Mouse (Mus musculus) gastrocnemius, postnatal 36 days (tissue): ENCODE data around the gene Gm10840. TPM values are rescaled to one million over a fixed set of nuclear protein-coding genes. Genes with fewer than 3 reads are reported as not detected.
"Not testable (repeated sequence)": the region's sequence is repeated elsewhere in the genome, so short reads cannot be mapped to it uniquely, and the experiment has no call there.

Experiments
- DNase-seq, 2 experiments: peaks; one replicate each; pipeline ENCODE4 v3.0.0; 2022
- intact Hi-C: fragments of 180-260 bp; cut with DNase I; formaldehyde crosslinking; loops from one replicate; pipeline ENCODE4 v1.15.1; 2025
- total RNA-seq, 2 experiments: library from RNA; stranded (reverse); gene quantifications; 2 replicates each; pipeline ENCODE4 v1.2.3; 2021

Gm10840 gene
- total RNA-seq, 2 experiments from 2014 or later, result not detected

DNA sequence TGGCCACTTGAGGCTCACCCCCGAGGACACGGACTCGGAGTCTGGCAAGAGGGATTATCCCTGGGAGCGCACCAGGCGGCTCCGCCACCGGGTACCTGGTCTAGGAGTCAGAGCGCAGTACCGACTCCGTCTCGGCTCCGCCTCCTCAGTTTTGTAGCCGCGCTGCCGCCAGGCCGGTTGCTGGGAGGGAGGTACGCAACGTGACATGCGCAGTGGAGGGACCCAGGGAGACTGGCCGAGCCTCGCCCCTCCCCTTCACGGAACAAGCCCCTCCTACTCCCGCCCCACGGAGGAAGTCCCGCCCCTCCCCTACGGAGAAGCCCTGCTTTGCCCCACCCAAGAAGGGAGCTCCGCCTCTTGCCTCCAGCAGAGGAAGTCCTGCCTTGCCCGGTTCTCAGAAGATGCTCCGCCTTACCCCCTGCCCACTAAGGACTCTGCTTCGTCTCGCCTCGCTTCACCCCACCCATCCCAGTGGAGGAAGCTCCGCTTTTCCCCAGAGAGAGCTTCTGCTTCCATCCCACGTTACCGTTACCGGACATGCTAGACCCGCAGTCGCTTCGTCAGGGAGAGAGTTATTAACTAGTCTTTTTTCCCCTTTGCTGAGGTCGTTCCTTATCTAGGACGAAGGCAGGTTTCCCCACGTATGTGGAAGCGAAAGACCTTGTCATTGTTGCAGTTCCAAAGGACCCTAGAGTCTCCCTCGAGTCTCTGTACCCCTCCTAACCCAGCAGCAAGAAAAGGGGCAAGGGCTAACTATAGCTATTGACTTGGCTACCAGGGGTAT, 32.9 kb downstream of the Gm10840 start:
- intact Hi-C loops, result no loop called here
- peak; percentile 91 to 97 for DNase-seq

- intact Hi-C loops, result no loop called here
- no peak for DNase-seq
Measured at GRCm38 (mm10) chr11:106194155-106194541, 33.5 kb downstream of the Gm10840 start.

GRCm38 (mm10) chr11:106194891-106195290, 34.2 kb downstream of the Gm10840 start:
- DNase-seq, result no peak
- intact Hi-C loops, result no loop called here

DNA sequence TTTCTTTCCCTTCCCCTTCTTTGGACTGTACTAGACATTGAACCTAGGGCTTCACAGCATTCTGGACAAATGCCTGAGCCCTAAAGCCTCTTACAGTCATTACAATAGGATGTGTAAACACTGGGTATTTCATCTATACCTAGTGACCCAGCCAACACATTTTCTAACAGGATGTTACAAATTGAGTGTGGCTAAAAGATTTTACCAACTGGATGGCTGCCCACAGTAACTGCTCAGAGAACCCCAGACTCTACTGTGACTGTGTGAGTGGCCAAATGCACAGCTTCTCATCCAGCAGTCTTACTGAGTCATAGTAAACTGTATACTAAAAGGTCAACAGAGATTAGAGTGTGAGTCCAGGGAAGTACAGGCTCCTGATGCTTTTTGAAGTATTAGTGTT, 34.7 kb downstream of the Gm10840 start:
- intact Hi-C loops, result no loop called here
- no peak for DNase-seq

- intact Hi-C loops, result no loop called here
- no peak for DNase-seq
Measured at GRCm38 (mm10) chr11:106198277-106198676, 37.6 kb downstream of the Gm10840 start.

DNA sequence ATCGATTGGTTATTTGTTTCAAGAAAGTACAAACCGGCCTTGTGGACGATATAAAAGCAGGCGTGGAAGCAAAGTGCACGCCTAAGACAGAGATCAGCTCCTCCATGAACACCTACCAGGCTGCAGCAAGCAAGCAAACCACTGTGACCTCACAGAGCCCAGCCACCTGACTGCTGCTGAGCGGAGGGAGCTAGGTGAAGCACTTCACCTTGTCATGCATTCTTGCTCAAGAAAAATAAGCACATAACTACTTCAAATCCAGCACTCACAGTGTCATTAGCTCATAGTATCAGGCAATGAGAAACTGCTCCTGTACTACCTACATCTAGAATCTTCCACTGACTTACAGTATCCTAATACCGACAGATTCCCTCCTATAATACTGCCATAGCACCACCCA, 39.3 kb downstream of the Gm10840 start:
- intact Hi-C loops, DNase-seq: not testable (repeated sequence)

- intact Hi-C loops, result no loop called here
- DNase-seq, result no peak
Measured at GRCm38 (mm10) chr11:106200756-106201155, 40.1 kb downstream of the Gm10840 start.

GRCm38 (mm10) chr11:106201337-106202122, 40.9 kb downstream of the Gm10840 start:
- intact Hi-C loops, result no loop called here
- DNase-seq, result no peak

GRCm38 (mm10) chr11:106202123-106202465, 41.4 kb downstream of the Gm10840 start, which contains the start of gene Strada:
TSS of gene Strada (minus strand) at chr11:106202168.
- DNase-seq, result no peak
- intact Hi-C loops, result no loop called here

Other genes with a start within 250 kb of the Gm10840 start
- gene Cyb561, start 207.5 kb upstream of the Gm10840 start, total RNA-seq, result 1 to 10 TPM; 4.3 to 6.0 TPM
- 10 to 100 TPM; 24.1 to 34.8 TPM for gene Ace, start 192.9 kb upstream of the Gm10840 start, total RNA-seq
- gene Ace3, start 166.2 kb upstream of the Gm10840 start, total RNA-seq, result not detected
- gene Kcnh6, start 152.7 kb upstream of the Gm10840 start, total RNA-seq, result not detected
- 10 to 100 TPM; 23.9 to 25.6 TPM for gene Dcaf7, start 124.0 kb upstream of the Gm10840 start, total RNA-seq
- gene Taco1, start 94.8 kb upstream of the Gm10840 start, total RNA-seq, result 10 to 100 TPM; 37.6 to 42.7 TPM
- gene Map3k3, start 76.2 kb upstream of the Gm10840 start, total RNA-seq, result 10 to 100 TPM; 20.6 to 20.8 TPM
- gene Limd2, start within 50 bp of the Gm10840 start, total RNA-seq, result 1 to 10 TPM; 1.5 to 3.6 TPM
- gene Strada, start 41.3 kb downstream of the Gm10840 start, total RNA-seq, result 10 to 100 TPM; 10.5 to 10.9 TPM
- 10 to 100 TPM; 60.0 to 68.3 TPM for gene Ccdc47, start 55.5 kb downstream of the Gm10840 start, total RNA-seq
- 10 to 100 TPM; 19.1 to 22.2 TPM for gene Ddx42, start 56.1 kb downstream of the Gm10840 start, total RNA-seq
- gene Ftsj3, start 95.2 kb downstream of the Gm10840 start, total RNA-seq, result 10 to 100 TPM; 15.7 to 22.3 TPM
- gene Psmc5, start 95.3 kb downstream of the Gm10840 start, total RNA-seq, result 100 to 1,000 TPM; 122 to 134 TPM
- 10 to 100 TPM; 12.6 to 14.4 TPM for gene Smarcd2, start 112.1 kb downstream of the Gm10840 start, total RNA-seq
- under 1 TPM; 0.08 to 0.12 TPM for gene Tcam1, start 115.8 kb downstream of the Gm10840 start, total RNA-seq
- gene Gh, start 141.0 kb downstream of the Gm10840 start, total RNA-seq, result not detected
- under 1 TPM; 0.30 to 0.43 TPM for gene Cd79b, start 153.9 kb downstream of the Gm10840 start, total RNA-seq
- gene Scn4a, start 192.4 kb downstream of the Gm10840 start, total RNA-seq, result 100 to 1,000 TPM; 381 to 407 TPM
- gene Prr29, start 204.6 kb downstream of the Gm10840 start, total RNA-seq, result 1 to 10 TPM; 5.7 to 7.1 TPM
- 1 to 10 TPM; 4.4 to 5.4 TPM for gene Icam2, start 227.2 kb downstream of the Gm10840 start, total RNA-seq